Mouse (Mus musculus) hindbrain, embryonic 14.5 days (tissue): Measurements from ENCODE around the gene Unc119. TPM values are rescaled to one million over a fixed set of nuclear protein-coding genes. Genes with fewer than 3 reads are reported as not detected.

Experiments
- ATAC-seq: fragments of 200-750 bp; cut with Nextera tagmentation; 2 replicates; pipeline ENCODE4 v1.8.0; 2017; ENCODE audit warnings: moderate number of reproducible peaks, mild to moderate bottlenecking, moderate TSS enrichment, moderate library complexity; ENCODE audit not compliant: low FRiP score
- DNase-seq: peaks from one replicate; pipeline ENCODE4 v3.0.0-alpha.2; 2015; ENCODE audit warnings: low spot score
- H3K27ac ChIP-seq: fragments of 300-500 bp; sonication (generic); 2 replicates; pipeline ENCODE4 v1.5.1; 2014; ENCODE audit warnings: mild to moderate bottlenecking, moderate library complexity
- H3K27me3 ChIP-seq: fragments of 300-500 bp; sonication (generic); 2 replicates; pipeline ENCODE4 v1.6.1; 2014; ENCODE audit warnings: mild to moderate bottlenecking, low read length, mixed read lengths; ENCODE audit not compliant: control insufficient read depth, insufficient read depth
- H3K36me3 ChIP-seq: fragments of 300-500 bp; sonication (generic); replicated peaks from 2 replicates; pipeline ENCODE4 v1.6.1; 2014; ENCODE audit not compliant: control insufficient read depth, insufficient read depth
- H3K4me1 ChIP-seq: fragments of 300-500 bp; sonication (generic); replicated peaks from 2 replicates; pipeline ENCODE4 v1.6.1; 2014; ENCODE audit warnings: antibody characterized with exemption, low read length, mixed read lengths; ENCODE audit not compliant: control insufficient read depth, insufficient read depth
- H3K4me2 ChIP-seq: fragments of 300-500 bp; sonication (generic); replicated peaks from 2 replicates; pipeline ENCODE4 v1.6.1; 2014; ENCODE audit warnings: mild to moderate bottlenecking, moderate library complexity
- H3K4me3 ChIP-seq: fragments of 300-500 bp; sonication (generic); replicated peaks from 2 replicates; pipeline ENCODE4 v1.5.1; 2014; ENCODE audit warnings: mild to moderate bottlenecking, low read length
- H3K9ac ChIP-seq: fragments of 300-500 bp; sonication (generic); 2 replicates; pipeline ENCODE4 v1.6.1; 2014
- H3K9me3 ChIP-seq: fragments of 300-500 bp; sonication (generic); 2 replicates; pipeline ENCODE4 v1.6.1; 2016; ENCODE audit warnings: low read length; ENCODE audit not compliant: control insufficient read depth
- WGBS: fragments of 180-500 bp; shearing (Covaris S2); extraction: QIAGEN DNeasy Blood & Tissue Kit; methylation state at CpG from one replicate; pipeline ENCODE4 v1.1.7; 2014; 5-methylcytosine and 5-hydroxymethylcytosine counted together
- polyA plus RNA-seq: library from polyadenylated mRNA; unstranded; fragments of >200 nt; fragmentation: Nextera tagmentation; extraction: Ambion mirVana; gene quantifications from 2 replicates; pipeline ENCODE4 v1.2.1, GENCODE M21; 2014

Unc119 gene
- polyA plus RNA-seq, 1 experiment from 2014 or later: 82.6 TPM

DNA sequence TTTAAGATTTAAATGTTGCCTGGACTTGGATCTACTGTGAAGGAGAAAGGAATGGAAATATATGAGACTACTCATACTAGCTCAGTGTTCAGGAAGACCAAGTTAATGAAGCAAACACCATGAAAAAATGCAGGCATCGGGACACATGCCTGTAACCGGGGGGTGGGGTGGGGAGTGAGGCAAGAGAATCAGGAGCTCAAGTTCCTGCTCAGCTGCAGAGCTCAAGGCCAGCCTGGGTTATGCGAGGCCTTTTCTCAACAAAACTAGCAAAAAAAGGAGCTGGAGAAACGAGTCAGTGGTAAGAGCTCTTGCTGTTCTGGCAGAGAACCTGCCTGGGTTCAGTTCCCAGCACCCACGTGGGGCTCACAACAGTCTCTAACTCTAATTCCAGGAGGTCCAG is 9.3 kb upstream of the Unc119 start:
- ATAC-seq (no peak), DNase-seq (no peak)
- Histone ChIP-seq H3K4me2 (no peak overlapping the region), H3K4me3 (no peak overlapping the region), H3K4me1 (peaks cover 7% of the 10 kb centered on the region), H3K27ac (no peak overlapping the region), H3K9me3 (no peaks in the 10 kb centered on the region), H3K36me3 (peaks cover 66% of the 10 kb centered on the region), H3K9ac (no peak overlapping the region), H3K27me3 (no peaks in the 10 kb centered on the region)
- 93% methylated on average over 5 of the region's 5 CpGs for WGBS

DNA sequence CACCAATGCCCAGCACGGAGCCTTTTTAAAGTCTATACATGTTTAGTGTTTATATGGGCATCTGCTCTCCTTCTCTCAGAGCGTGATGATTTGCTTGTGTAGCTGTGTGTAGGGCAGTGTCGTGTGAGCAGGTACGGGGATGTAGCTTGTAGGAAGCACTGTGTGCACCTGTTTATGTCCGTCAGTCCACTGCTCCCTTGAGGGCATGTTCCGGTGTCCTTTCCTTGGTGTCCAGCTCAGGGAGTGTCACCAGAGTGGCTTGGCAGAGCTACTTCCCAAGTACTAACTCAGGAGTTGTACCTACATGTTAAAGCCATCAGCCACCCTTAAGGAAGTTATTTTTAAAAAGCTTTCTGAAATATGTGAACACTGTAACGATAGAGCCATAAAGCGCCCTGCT is 6.2 kb upstream of the Unc119 start:
- H3K9ac ChIP-seq: no peak overlapping the region
- H3K27me3 ChIP-seq: no peaks in the 10 kb centered on the region
- DNase-seq (no peak), ATAC-seq (no peak)
- H3K4me2 ChIP-seq: no peak overlapping the region
- WGBS: 96% methylated on average over 8 of the region's 8 CpGs
- peaks cover 89% of the 10 kb centered on the region for H3K36me3 ChIP-seq
- H3K4me3 ChIP-seq: no peak overlapping the region
- no peak overlapping the region for H3K27ac ChIP-seq
- no peaks in the 10 kb centered on the region for H3K9me3 ChIP-seq
- H3K4me1 ChIP-seq: no peaks in the 10 kb centered on the region

DNA sequence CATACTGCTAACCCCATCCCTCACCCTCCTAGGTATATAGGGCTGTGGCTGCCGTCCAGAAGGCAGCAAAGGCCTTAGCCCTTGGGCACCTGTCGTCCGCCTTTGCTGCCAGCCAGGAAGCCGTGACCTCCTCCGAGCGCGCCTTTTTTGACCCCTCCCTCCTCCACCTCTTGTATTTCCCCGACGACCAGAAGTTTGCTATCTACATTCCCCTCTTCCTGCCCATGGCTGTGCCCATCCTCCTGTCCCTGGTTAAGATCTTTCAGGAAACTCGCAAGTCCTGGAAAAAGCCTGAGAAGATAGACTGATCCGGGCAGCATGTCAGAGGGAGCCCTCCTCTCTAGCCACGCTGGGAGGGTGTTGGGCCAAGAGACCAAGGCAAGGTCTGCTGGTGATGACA is 1.6 kb upstream of the Unc119 start:
- ATAC-seq: no peak
- Histone ChIP-seq H3K4me2 (no peak overlapping the region), H3K9ac (no peak overlapping the region), H3K36me3 (peaks cover 48% of the 10 kb centered on the region), H3K4me3 (no peak overlapping the region), H3K4me1 (peaks cover 24% of the 10 kb centered on the region), H3K9me3 (no peaks in the 10 kb centered on the region), H3K27me3 (no peaks in the 10 kb centered on the region), H3K27ac (no peak overlapping the region)
- WGBS: 83% methylated on average over 12 of the region's 12 CpGs
- no peak for DNase-seq

DNA sequence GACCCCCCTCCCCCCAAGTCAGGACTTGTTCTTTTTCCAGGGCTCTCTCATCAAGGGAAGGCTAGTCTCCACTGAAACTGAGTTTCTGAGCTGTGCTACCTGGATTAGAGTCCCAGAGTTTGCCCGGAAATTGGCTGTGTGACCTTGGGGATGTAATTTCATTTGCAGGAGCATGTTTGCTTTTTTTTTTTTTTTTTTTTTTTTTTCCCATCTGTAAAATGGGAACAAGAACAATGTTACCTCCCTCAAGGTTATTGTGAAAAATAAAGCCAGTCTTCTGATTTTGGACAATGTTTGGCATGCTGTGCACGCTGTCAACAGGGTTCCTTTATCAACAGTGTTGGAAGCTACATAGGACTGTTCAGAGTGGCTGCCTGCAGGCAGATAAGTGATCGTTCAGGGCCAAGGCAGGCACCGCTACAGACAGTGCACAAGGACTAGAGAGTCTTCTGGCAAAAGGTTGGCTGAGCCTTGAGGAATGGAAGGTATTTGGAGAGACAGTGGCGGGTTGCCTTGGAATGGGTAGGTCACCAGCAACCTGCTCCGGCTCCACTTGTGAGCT is 1.1 kb downstream of the Unc119 start:
- Histone ChIP-seq H3K4me2 (peak overlapping the region; percentile 85), H3K27ac (peak overlapping the region; percentile 90), H3K27me3 (no peaks in the 10 kb centered on the region), H3K4me1 (peaks cover 28% of the 10 kb centered on the region), H3K4me3 (peak overlapping the region; percentile 96), H3K9ac (peak overlapping the region; percentile 97), H3K36me3 (peaks cover 35% of the 10 kb centered on the region), H3K9me3 (no peaks in the 10 kb centered on the region)
- ATAC-seq (no peak), DNase-seq (peak; percentile 24)
- WGBS: 79% methylated on average over 6 of the region's 6 CpGs

DNA sequence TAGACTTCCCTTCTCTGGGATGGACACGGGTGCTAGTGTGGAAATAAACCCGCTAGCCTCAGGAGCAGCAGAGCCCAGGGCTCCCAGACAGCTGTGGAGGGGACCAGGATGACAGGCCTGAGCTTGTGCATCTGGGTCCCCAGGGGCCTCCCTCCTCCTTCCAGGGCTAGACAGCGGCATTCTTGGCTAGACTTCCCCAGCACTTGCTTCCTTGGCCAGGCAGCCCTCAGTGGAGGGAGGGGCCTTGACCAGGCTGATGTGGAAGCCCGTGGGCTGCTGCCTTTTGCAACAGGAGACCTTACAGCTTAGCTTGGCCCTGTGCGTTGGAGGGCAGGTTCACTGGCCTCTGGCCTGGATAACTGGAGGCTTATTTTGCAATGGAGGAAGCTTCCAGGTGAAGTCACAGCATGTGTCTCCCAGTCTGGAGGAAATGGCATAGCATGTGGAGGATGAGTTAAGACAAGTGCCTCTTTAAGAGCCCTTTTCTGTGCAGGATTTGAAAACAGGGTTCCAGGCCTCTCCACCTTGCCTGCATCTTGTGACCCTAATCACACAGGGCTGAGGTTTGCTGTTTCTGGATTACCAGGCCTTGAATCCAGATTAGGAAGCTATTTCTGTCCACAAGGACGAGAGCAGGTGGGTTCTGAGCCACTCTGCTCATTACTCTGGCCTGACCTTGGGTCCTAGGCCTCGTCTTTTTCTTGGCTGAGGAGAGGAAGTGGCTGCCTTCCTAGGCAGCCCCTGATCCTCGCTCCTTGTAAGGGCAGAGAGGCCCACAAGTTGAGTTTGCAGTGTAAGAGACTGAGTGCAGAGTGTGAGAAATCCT is 1.8 kb downstream of the Unc119 start:
- H3K27ac ChIP-seq: no peak overlapping the region
- peak; percentile 24 for DNase-seq

DNA sequence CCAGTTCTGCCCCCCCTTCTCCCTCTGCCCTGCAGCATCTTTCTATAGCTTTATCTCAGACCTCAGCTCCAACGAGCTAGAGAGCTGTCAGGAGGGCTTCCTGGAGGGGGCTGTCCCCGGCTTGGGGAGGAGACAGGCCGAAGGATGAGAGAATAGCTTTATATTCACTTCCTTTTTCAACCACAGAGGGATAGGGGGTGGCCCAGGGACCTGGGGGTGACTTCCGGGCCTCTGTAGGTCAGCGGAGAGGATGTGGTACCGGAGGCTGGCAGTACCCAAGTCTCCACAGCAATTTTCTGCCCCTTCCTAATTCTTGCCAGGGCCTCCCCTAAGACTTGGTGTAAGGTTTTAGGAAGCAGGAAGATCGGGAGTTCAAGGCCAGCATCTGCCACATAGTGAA is 2.5 kb downstream of the Unc119 start:
- H3K27me3 ChIP-seq: no peaks in the 10 kb centered on the region
- 85% methylated on average over 7 of the region's 7 CpGs for WGBS

More for the DNA sequence above, 1.8 kb downstream of the Unc119 start:
- H3K27me3 ChIP-seq: no peaks in the 10 kb centered on the region
- WGBS: 55% methylated on average over 8 of the region's 8 CpGs
- peaks cover 28% of the 10 kb centered on the region for H3K36me3 ChIP-seq
- H3K9ac ChIP-seq: 0 out of 2 replicates have a peak overlapping the region, but pooled peaks have one; percentile 5
- no peak for ATAC-seq
- peak overlapping the region; percentile 96; the same call in 1 of the 2 replicates for H3K4me3 ChIP-seq
- H3K4me2 ChIP-seq: peak overlapping the region; percentile 85
- H3K9me3 ChIP-seq: no peaks in the 10 kb centered on the region
- peaks cover 28% of the 10 kb centered on the region for H3K4me1 ChIP-seq

DNA sequence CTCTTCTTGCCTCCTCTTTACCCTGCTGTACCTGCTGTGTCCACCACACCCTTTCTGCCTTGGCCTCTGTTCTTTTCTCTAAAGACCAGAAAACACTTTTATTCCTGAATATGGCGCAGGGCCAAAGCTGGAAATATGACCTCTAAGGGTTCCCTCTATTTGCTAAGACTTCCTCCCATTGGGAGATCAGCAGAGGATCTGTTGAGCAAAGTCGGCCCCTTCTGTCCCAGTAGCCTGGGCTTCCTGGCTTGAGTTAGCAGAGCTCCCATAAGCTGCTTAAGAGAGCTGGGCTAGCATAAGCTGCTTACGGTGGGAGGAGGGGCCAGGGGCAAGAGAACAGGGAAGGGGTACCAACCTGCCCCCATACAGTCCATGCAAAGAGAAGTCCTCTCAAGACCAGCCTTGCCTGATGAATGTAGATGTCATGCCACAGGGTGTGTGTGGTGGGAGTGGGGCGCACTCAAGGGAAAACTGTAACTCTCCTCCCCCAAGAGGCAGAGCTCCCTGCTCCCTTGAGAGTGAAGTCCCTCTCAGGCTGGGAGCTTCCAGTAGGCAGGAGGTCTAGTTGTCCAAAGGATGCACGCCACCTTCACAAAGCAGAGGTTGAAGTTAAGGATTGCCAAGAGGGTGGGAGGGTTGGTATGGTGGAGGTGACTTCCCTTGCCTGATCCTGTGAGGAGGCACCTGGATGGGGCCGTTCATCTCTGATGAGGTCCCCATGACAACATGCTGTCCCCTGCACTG is 3.2 kb downstream of the Unc119 start:
- H3K4me3 ChIP-seq: no peak overlapping the region
- DNase-seq (no peak), ATAC-seq (no peak)
- H3K9ac ChIP-seq: no peak overlapping the region
- no peaks in the 10 kb centered on the region for H3K27me3 ChIP-seq
- WGBS: 84% methylated on average over 6 of the region's 6 CpGs
- no peak overlapping the region for H3K27ac ChIP-seq
- H3K36me3 ChIP-seq: peaks cover 16% of the 10 kb centered on the region
- H3K4me2 ChIP-seq: no peak overlapping the region
- H3K4me1 ChIP-seq: peaks cover 28% of the 10 kb centered on the region
- H3K9me3 ChIP-seq: no peaks in the 10 kb centered on the region

More for the DNA sequence above, 2.5 kb downstream of the Unc119 start:
- H3K9me3 ChIP-seq: no peaks in the 10 kb centered on the region
- ATAC-seq (no peak), DNase-seq (no peak)
- no peak overlapping the region for H3K27ac ChIP-seq
- H3K4me3 ChIP-seq: no peak overlapping the region
- no peak overlapping the region for H3K9ac ChIP-seq
- H3K4me1 ChIP-seq: peaks cover 28% of the 10 kb centered on the region
- peaks cover 21% of the 10 kb centered on the region for H3K36me3 ChIP-seq
- no peak overlapping the region for H3K4me2 ChIP-seq

DNA sequence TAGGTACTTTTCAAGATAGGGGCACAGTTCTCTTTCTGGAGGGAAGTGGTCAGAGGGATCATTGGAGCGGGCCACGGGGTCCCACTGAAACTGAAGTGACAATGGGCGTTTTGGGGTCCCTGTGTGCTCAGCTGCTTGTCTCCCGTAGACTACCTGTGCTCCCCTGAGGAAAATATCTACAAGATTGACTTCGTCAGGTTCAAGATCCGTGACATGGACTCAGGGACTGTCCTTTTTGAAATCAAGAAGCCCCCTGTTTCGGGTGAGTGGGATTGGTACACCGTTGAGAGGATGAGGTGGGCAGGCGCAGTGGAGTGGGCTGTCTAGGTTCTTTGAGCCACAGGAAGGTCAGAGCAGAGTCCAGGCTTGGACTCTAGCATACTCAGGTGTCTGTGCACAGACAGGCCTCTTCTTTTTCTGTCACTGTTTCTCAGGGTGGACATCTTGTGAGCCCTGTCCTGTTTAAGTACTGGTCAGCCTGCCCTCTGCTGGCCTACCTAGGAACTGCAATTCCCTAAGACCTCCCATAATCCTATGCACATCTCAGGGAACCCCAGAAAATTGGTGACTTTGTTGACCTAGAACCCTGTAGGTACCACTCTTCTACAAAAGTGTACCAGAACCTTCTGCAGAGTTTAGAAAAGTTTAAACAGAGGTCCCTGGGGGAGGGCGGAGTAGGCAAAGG is 3.9 kb downstream of the Unc119 start:
- no peak overlapping the region for H3K4me3 ChIP-seq
- ATAC-seq: no peak
- 90% methylated on average over 10 of the region's 10 CpGs for WGBS
- H3K4me2 ChIP-seq: no peak overlapping the region
- peaks cover 13% of the 10 kb centered on the region for H3K36me3 ChIP-seq
- no peaks in the 10 kb centered on the region for H3K27me3 ChIP-seq
- DNase-seq: peak; percentile 82
- no peak overlapping the region for H3K9ac ChIP-seq
- no peaks in the 10 kb centered on the region for H3K9me3 ChIP-seq
- peaks cover 28% of the 10 kb centered on the region for H3K4me1 ChIP-seq
- H3K27ac ChIP-seq: no peak overlapping the region

DNA sequence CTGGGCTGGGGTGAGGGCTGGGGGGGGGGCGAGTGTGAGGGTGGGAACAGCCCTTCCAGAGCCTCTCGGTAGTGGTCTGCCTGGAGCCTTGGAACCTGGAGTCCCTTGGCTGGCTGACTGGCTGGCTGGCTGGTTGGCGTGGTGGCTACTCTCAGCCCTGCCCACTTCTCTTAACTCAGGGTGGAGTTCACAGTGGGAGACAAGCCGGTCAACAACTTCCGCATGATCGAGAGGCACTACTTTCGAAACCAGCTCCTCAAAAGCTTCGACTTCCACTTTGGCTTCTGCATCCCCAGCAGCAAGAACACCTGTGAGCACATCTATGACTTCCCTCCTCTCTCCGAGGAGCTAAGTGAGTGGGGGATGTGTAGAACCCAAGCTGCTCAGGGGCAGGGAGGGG is 4.6 kb downstream of the Unc119 start:
- Histone ChIP-seq H3K27ac (no peak overlapping the region), H3K4me1 (peaks cover 28% of the 10 kb centered on the region), H3K4me3 (no peak overlapping the region), H3K9me3 (no peaks in the 10 kb centered on the region), H3K9ac (no peak overlapping the region), H3K36me3 (peaks cover 13% of the 10 kb centered on the region), H3K27me3 (no peaks in the 10 kb centered on the region), H3K4me2 (no peak overlapping the region)
- WGBS: 71% methylated on average over 9 of the region's 9 CpGs
- no peak for DNase-seq
- no peak for ATAC-seq
